Mouse (Mus musculus) Muller cell, postnatal 12 days (primary cell): ENCODE results near the gene Vangl1.

Experiments
- DNase-seq: peaks from one replicate; pipeline ENCODE4 v3.0.0-alpha.2; 2015; ENCODE audit errors: inconsistent ontology term

Vangl1 gene

DNA sequence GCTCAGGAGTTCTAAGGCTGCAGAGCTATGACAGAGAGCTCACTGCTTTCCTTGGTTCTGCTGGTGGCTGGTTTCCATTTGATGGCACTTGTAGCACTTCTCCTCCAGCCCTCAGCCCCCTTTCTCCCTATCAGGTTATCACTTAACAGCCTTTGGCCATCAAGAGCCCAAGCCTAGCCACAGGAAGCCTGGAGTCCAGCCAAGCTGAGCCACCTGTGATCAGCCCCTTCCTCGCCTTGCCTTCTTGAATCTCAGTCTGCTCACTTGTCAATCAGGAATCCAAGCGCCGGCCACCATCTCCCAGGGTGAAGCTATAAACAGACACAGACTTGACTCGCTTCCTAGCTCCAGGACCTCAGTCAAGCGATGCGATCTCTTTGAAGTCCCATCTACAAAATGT is 6.0 kb downstream of the Vangl1 start:
- DNase-seq: no peak

DNA sequence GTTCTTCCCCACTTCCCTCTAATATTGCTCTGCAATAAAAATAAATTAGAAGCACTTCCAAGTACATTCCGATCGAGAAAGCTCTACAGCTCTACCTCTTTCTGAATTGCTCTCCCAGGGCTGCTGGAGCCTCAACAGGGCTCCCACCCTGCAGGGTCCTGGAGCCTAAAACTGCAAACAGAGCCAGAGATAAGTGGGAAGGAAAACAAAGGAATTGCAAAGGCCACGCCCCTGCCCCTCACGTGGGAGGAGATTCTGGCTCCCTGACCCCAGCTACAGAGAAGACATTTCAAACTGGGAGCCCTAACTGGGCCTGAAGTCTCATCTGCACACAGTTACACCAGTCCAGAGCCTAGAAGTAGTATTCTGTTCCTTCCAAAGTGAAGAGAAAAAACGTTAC is 6.7 kb downstream of the Vangl1 start:
- no peak for DNase-seq

DNA sequence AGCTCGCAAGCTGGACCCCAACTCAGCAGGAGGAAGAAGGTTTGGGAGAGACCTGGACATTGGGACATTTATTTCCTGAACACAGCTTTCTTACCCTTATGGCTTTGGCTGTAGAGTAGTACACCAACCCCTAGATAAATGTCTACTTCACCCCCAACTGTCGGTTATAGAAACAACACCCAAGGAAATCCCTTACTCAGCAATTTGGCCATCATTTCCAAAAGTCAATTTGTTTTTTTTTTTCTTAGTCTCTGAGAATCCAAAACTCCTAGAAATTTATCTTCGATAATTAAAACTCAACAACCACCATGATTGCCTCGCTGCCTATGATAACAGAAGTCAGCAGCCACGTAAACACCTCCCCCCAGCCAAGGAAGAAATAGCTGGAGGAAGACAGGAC is 7.3 kb downstream of the Vangl1 start:
- DNase-seq: no peak

DNA sequence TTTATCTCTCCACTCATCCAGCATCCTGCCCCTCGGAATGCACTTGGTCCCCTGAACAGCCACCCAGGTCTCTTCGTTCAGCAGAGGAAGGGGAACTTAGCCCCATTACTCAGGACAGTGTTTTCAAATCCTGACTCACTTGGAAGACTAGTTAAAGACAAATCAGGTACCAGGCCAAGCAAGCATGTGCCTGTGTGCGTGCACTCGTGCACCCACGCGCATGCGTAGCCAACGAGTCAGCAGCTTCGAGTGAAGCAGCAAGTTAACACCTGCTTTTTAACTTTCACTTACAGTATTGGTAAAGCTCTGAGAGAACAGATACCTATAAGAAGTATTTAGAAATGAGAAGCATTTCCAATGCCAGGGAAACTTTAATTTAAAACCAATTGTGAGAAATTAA is 8.3 kb downstream of the Vangl1 start:
- DNase-seq: no peak

DNA sequence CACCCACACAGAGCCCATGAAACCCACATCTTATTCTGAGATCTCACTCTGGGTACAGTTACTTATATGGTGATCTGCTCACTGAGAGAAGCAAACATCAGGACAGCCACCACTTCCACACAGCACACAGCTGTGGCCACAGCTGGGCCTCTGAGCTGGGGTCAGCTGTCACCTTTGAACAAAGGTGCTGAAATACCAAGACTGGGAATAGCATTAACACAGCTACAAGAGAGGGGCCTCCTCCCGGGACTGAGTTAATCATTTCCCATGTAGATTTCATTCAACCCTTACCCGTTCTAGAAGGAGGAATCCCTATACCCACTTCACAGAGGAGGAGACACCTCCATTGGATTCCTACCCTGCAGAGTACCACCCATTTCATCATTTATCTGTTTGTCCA is 8.7 kb downstream of the Vangl1 start:
- no peak for DNase-seq

DNA sequence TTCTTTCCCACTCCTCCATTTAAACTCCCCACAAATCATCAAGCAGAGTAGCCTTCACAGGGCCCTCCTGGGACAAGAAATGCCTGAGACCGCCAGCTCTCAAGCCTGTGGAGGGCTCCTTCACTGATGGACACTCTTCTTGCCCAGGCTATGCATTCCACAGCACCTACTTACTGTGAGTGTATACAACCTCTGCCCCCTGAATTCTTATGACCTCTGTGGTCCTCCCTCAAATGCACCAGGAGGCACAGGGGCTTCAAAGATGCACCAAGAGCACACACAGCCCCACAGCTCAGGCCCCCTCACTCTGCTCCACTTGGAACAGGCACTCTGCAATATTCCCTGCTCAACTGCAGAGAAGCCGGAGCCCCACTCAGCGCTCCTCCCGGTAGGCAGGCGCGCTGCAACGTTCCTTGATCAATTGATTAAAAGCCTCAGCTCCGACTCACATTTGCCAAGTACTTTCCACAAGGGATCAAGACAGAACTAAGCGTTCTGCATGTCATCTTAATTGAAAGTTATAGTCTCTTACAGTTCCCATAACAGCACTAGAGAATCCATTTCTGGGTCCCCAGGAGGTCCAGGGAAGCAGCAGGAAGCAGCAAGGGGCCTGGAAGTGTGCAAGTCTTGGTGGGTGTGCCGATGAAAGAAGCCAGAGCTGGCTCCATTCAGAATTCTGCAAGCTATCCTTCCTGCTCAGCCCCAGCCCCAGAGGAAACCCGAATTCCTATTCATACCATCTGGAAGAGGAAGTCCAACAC is 10.0 kb downstream of the Vangl1 start:
- DNase-seq: no peak

DNA sequence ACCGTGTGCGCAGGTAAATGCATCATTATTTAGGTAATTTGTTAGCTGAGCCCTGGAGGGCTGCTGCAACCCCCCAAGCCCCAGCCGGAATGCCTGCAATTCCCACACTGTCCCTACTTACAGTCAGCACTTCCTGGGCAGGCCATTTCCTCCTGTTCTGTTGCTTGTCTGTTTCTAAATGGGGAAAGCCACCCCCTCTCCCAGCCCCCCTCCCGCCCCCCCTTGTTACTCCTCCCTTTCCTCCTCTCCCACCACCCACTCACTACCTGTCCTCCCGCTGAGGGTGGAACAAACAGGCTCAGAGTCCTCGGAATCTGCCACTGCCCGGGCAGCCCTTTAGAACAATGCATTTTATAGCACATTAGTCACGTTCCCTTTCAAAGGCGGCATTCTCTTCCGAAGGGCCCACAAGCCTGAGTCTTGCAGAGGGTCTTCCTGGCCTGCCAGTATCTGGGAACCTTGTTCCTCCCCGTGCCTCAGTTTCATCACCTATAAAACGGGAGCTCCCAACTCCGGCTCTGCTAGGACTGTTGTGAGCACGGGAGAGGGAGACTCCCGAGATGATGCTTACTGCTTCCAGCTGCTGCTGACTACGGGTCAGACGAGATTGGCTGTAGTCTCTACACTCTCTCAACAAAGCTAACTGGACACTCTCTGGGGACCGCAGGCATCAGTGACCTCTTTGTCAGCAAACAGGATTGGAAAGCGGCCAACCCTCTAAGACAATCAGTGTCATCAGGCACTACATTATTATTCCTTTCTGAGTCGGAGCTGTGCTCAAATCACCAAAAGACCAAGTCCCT is 10.8 kb downstream of the Vangl1 start:
- peak; percentile 79 for DNase-seq

DNA sequence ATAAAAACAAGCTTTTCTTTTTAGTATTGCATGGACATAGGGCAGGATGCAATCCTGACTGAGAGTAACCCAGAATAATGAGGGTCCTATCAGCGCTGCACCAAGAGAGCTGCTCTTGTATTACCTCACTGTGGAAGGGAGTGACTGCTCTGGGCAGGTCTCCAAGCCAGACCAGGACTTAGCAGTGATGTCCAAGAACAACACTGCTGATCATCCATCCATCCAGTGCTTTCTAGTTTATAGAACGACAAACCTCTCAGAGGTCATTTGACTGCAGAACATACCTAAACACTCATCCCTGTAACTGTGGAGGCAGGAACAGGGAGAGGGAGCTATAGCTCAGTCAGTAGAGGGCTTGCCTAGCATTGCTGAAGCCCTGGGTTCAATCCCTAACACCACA is 11.9 kb downstream of the Vangl1 start:
- DNase-seq: peak; percentile 70

DNA sequence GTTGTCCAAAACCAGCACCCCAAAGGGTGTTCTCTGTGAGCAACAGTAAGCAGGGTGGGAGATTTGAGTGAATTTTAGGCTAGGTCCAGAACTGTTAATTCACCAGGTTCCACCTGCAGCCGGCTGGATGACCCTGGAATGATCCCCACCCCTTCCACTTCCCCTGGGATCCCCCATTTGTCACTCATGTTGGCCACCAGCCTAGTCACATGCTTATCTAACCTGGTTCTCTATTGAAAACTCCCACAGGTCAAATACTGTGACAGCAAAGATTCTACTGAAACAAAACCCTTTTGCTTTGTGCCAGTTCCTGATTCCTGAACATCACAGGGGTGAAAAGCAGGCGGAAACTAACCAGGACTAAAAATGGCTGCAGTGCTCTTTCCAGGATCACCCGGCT is 12.9 kb downstream of the Vangl1 start:
- DNase-seq: no peak

DNA sequence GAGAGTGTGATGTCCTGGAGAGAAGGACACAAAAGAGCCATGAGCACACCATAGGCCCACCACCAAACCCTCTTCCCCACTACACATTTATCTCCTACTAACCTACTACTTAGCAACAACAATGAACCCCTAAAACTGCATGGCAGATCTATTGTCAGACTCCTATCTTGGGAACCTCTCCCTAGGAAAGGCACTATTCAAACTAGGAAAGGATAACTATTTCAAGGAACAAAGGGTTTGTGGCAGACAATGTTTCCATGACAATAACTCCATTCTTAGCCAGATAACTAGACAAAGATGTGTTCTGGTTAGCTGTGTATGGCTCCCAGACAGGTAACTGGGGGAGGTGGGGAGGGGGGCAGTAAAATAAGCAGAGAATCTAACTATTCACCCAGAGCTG is 13.9 kb downstream of the Vangl1 start:
- DNase-seq: no peak

DNA sequence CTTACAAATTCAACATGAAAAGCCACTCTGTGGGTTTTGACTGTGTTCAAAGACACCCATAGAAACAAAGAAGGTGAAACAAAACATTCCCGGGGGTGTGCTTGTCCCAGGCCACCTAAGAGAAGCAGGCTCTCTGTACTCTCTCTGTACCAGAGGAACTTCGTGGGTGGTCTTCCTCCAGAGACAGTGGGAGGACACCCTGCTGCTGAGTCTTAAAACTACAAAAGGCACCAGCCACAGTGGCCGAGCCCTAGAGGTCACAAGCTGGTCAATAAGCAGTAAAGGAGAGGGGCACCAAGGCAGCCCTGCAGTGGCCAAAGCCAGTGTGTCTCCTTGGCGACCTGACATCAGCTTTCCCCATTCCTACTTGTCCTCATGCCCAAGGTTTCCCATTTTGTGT is 14.5 kb downstream of the Vangl1 start:
- no peak for DNase-seq

DNA sequence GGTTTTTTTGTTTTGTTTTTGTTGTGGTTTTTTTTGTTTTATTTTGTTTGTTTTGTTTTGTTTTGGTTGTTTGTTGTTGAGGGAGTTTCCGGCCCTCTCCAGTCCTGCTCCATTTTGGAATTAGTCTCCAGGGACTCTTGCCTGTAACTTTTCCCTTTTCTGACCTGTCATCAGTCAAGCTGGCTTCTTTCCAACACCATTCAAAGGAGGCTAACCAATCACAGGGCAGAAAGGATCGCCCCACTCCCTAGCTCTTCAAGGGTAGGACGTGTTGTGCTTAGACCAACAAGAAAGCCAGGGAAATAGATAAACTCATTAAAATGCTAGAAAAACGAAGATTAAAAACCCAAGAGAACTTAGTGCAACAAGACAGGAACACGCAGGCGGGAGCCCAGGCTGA is 15.5 kb downstream of the Vangl1 start:
- no peak for DNase-seq

DNA sequence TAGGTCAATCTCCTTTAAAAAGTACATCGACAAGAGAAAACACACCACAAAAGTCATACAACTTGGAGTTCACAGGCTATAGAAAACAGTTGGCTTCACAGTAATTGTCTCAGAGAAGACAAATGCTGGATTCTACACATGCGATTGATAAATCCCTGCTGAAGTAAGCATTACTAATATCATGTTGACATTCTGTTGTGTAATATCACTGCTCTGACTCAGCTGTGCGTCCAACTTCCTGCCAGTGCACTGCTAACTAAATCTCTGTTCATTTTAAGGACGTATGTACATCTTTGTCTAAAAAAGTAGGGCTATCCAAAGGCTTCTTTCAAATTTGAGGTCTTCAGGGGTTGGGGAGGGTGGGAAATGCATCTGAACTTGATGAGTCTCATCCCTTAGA is 17.1 kb downstream of the Vangl1 start:
- no peak for DNase-seq

DNA sequence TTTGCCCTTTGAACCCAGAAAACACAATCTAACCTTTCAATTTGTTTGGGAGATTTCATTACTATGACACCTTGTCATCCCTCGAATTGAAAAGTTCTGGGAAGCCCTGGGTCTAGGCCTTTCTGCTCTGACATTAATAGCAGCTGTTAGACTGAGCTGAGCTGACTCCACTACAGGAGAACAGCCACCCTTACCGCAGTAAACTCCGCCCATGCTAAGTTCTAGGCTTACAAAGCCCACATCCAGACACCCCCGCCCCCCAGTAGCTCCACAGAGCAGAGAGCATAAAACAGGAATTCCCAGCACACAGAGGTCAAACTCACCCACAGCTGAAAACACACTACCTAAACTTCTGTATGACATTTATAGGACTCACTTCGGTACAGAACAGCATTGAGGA is 19.8 kb downstream of the Vangl1 start:
- DNase-seq: no peak

DNA sequence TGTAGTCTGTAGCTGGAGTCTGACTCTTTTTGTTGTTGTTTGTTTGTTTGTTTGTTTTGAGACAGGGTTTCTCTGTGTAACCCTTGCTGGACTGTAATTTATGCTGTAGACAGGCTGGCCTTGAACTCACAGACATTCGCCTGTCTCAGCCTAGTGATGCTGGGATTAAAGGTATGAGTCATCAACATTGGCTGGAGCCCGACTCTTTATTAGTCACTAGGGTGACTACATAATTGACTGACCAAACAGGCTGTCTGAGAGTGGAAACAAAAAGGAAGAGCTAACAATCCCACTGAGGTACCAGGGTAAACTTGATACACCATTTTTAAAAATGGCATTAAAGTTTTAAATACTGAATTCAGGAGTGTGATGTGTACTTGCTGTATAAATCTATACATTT is 21.9 kb downstream of the Vangl1 start:
- no peak for DNase-seq

DNA sequence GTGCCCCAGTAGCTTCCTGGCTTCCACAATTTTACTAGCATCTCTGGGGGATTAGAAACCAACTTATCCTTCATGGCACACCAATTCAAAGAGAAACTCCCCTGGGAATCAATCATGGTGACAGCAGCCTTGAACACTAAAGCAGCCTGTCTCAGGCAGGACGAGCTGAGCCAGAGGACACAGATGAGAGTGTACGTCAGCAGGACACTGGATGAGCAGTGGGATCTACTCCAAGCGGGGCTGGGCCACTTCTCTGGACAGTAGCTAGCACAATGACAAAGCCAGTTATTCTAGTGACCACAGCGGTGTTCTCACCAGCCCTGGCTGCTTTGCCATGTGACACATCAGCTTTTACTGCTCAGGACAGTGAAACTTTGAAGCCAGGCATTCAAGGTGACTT is 23.3 kb downstream of the Vangl1 start:
- no peak for DNase-seq

DNA sequence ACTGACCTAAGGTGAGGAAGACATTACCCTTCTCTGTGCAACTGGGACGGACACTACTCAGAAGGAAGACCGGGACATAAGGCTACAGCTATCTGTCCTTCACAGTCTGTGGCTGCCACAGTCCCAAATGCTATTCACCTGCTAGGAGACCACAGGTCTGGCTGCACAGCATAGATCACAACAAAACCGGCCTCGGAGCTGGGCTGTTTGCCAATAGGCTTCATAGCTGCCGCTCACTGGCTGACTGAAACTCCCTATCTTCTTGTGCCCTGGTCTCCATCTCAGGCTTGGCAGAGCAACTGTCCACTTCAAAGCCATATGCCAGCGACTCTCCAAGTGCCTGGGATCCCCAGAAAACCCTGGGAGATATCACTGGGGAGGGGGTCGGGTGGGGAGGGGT is 23.7 kb downstream of the Vangl1 start:
- DNase-seq: no peak

DNA sequence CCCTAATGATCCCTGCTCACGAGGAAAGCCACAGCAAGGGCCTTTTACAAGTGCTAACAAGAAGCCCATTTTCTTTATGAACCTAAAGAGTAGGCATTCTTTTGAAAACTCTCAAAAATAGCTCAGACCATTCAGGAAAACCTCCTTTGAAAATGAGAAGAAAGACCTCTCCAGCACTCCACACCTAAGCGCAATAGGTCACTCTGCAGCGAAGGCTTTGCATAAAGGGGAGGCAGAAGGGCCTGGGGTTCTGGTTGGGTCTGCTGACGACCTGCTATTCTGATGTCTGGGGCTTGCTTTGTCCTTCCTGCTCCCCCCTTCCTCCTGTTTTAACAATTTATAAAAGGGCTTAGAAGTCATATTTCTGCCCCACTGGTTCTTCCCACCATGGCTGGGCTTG is 24.6 kb downstream of the Vangl1 start:
- DNase-seq: no peak

DNA sequence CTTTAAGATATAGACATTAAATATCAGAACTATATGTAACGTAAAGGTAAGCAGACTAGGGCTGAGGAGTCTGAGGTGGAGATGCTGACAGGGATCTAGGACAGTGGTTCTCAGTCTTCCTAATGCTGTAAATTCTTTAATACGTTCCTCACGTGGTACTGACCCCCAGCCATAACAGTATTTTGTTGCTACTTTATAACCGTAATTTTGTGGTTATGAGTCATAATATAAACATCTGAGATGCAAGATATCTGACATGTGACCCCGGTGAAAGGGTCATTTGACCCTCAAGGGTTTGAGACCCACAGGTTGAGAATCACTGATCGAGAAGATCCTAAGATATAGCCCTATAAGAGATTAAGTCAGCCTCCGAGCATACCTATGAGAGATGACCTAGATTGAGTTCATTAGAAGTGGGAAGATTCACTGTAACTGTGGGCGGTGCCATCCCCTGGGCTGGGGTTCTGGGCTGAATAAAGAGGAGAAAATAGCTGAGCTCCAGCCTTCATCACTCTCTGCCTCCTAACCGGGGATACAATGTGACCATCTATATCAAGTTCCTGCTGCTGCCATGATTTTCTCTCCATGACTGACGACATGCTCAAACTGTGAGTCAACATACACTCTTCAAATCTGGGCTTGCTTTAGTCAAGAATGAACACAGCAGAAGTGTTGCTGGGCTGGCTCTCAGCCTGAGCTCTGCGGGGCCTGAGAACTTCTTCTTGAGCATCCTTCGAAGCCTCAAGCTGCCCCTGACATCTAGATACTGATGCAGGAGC is 26.5 kb downstream of the Vangl1 start:
- DNase-seq: no peak

DNA sequence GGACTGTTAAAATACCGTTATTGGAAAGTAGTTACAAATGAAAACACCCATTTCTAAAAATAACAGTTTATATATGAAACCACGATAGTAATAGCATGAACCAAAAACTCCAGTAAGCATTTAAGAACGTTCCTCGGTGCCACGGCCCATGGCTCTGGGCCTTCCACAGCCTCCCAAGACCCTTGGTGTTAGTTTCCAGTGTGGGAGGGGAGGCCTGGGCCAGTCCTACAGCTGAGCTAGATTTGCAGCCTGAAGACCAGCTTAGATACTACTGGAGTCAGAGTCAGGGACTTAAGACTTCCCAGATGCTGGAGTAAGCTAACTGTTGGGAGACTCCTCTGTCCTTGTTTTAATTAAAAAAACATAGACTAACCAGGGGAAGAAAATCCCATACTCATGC is 28.4 kb downstream of the Vangl1 start:
- DNase-seq: no peak

DNA sequence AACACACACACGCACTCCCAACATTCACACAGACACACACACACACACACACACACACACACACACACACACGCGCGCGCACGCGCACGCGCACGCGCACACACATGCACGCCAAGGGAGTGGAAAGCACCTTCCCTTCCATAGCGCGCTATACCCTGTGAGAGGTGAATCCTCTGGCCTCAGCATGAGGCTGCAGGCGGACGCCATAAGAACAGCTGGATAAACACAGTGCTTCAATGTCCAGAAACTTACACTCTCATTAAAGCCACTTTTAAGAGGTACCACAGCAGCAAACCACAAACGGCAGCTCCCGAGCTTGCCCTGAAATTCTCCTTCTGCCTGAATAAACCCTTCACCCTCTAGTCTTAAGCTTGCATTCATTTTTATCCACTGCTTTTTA is 28.8 kb downstream of the Vangl1 start:
- DNase-seq: no peak

DNA sequence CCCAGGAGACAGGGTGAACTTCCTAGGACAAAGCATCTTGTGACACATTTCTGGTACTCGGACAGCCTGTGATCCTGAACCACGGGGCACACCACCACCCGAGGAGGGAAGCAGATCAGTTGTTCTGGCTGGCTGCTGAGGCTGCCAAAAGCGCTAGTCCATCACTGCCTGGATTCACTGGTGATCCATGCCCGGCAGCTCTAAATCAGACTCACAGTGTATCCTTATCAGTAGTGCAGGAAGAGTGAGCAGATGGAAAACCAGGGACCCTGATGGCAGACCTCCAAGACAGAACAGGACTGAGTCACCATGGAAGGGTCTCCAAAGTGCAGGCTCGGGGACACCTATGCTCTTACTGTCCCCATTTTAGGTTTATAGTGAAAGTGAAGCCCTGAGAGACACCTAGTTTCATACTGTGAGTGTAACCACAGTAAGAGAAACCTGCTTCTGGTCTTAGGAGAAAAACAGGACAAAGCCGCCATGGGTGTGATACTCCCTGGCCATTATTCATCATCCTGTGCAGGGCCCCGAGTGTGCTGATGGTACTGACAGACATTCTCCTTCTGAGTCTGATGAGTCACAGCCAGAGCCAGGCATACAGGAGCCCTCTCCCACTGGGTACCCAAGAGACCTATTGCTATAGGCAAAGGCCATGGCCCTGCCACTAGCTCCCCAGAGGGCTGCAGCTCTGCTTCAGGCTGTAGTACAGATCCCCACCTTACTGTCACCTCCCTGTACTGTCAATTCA is 30.2 kb downstream of the Vangl1 start:
- no peak for DNase-seq
